Comparison of ENCODE assay signal across 7 mouse cellular contexts in genomic region chr9:41464057-41464685, GRCm38 (mm10).
DNase-seq lines count a peak whose midpoint lies in the region; ATAC-seq lines count a peak whose summit lies in the region.

No protein-coding gene starts in this region.

- no peaks in the 10 kb centered on the region for H3K9me3 ChIP-seq in forebrain, embryonic 15.5 days

- 17% methylated on average over 8 of the region's 8 CpGs for WGBS in forebrain, embryonic 15.5 days

- 0 out of 2 replicates have a peak overlapping the region, but pooled peaks have one; percentile 21 for H3K9ac ChIP-seq in forebrain, embryonic 15.5 days (replicated peaks)

- no peaks in the 10 kb centered on the region for H3K27me3 ChIP-seq in forebrain, embryonic 15.5 days

- no peak overlapping the region for H3K4me3 ChIP-seq in forebrain, embryonic 15.5 days

- H3K27ac ChIP-seq in forebrain, embryonic 15.5 days (replicated peaks) = peak overlapping the region; percentile 78

- H3K4me2 ChIP-seq in forebrain, embryonic 15.5 days (replicated peaks) = no peak overlapping the region

- peaks cover 18% of the 10 kb centered on the region for H3K4me1 ChIP-seq in forebrain, embryonic 15.5 days

- ATAC-seq in forebrain, embryonic 15.5 days (replicated peaks) = peak; percentile 93

- DNase-seq in cerebellum, adult 9-11 months = peak; percentile 71
- peak; percentile 44 to 50 for DNase-seq in left cerebral cortex, adult 18-20 months (ENCODE audit: low spot score in 2 of 2)
- DNase-seq in right cerebral cortex, adult 18-20 months = peak; percentile 69
- DNase-seq in lung, postnatal 25 days (ENCODE audit: low spot score) = no peak
- DNase-seq in urinary bladder, postnatal 10 days (ENCODE audit: low spot score) = no peak
- no peak for DNase-seq in lung, postnatal 14 days

- H3K36me3 ChIP-seq in forebrain, embryonic 15.5 days = no peaks in the 10 kb centered on the region

Comparison
In these comparisons a context has a peak if more than half of its experiments do, and no peak if none do; other contexts are left out.
1. DNase-seq: peak in cerebellum, adult 9-11 months (single experiment), left cerebral cortex, adult 18-20 months (2 of 2) and right cerebral cortex, adult 18-20 months (single experiment); none in lung, postnatal 25 days (single experiment), urinary bladder, postnatal 10 days (single experiment) and lung, postnatal 14 days (single experiment).